Mouse (Mus musculus) CD4-positive, CD25-positive, alpha-beta regulatory T cell, adult 2 months (primary cell): ENCODE measurements around the gene Sec14l4.
A peak's percentile ranks its signal among the peaks of the same experiment; 100 is the strongest.

ENCODE experiments used
- DNase-seq: peaks from one replicate; pipeline ENCODE4 v3.0.0-alpha.2; 2012; ENCODE audit warnings: low read depth, low spot score

Sec14l4 gene

DNA sequence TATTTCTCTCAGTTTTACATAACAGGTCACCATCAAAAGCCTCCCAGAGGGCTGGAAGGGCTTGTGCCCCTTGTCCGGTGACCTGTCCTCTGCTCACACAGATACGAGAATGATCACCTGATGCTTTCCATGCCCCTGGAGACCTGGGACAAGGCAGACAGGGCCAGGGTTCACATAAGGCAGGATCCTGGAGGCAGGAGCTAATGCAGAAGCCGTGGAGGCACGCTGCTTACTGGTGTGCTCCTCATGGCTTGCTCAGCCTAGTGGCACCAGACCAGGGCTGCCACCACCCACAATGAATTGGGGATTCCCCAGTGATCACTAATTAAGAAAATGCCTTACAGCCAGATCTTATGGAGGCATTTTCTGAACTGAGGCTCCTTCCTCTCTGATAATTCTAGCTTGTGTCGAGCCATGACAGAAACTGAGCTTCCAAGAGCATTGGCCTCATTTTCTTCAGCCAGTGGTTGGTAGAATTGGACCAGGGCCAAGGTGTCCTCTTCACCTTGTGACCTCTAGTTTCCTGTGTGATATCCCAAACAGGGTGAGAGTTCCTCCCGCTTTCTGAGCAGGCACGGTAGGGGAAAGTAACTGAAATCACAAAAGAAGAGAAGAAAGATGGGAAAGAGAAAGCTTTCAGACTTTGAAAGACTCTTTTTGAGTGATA is 47.1 kb downstream of the Sec14l4 start:
- DNase-seq = no peak

DNA sequence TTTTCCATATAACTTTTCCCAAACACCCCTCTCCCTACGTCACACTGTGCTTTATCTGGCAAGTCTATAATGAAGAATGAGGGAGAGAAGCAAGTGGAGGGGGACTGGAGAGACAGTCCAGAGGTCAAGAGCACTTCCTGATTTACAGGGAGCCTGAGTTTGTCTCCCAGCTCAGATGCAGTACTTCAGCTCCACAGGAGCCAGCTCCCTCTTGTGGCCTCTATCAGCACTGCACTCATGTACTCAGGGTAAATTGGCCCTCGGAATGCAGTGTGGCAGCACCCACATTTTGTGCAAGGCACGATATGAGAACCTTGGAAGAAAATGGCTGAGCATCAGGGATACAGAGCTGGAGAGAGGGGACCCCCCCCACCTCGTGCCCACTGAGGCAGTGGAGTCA is 49.0 kb downstream of the Sec14l4 start:
- DNase-seq = peak; percentile 74

DNA sequence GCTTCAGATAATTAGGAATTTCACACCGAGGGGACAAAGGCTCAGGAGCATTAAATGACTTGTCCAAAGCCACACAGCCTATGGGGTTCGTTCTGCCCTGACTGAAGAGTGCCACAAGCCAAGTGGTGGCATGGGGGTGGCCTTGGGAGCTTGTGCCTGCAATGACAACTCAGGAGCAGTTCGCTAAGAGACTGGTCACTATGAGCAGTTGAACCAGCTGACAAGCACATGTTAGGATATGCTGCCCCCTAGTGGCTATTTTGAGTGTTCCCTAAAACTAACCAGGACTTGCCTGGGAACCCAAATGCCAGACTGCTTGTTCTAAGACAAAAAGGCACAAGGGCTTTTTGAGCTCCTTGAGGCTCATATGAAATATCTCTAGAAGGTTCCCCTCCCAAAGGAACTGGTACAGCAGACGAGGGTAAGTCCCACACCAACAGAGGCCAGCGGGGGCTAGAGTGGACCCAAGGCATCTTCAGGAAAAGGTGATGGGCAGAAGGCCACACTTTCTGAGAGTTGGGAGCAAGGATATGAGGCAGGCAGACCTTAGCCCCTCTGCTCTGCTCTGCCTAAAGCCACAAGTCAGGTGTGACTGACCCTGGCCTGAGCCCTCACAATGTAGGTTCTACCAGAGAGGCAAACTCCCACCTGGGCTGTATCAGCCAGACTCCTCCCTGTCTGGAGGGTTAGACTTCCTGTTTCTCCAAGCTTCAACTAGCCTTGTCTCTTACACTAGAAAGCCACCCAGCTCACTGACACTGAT is 52.2 kb downstream of the Sec14l4 start:
- DNase-seq = peak; percentile 72

DNA sequence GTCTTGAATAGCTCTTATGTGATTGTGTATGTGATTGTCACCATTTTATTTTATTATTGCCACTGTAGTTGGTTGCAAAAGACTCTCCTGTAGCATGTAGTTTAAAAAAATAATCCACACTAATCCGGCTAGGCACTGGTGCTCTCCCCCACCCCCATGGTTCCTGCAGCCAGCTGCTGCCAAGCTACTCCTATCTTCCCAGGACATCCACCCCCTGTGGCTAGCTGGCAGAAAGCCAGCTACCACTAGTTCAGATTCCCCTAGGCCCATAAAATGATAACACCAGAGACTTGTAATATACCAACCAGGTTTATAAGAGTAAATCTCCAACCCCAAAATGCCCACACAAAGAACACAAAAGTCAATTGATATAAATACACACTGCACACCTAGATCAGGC is 55.0 kb downstream of the Sec14l4 start:
- DNase-seq = no peak

DNA sequence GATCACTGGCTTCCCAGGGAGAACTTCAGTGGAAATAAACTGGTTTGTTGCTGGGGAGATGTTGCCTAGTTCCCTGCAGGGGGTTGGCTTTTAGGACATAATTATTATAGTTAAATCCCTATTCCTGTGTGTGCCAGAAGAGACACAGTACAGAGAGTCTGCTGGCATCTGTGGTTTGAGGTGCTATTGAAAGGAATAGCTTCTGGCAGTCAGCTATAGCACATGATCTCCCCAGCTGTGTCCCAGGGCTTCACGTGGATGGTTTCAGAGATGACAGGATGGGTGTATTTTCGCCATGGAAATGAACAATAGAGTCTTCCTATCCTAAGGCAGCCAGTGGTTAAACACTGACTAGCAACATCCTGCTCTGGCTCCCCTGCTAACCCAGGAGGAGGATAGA is 56.0 kb downstream of the Sec14l4 start:
- DNase-seq = no peak

DNA sequence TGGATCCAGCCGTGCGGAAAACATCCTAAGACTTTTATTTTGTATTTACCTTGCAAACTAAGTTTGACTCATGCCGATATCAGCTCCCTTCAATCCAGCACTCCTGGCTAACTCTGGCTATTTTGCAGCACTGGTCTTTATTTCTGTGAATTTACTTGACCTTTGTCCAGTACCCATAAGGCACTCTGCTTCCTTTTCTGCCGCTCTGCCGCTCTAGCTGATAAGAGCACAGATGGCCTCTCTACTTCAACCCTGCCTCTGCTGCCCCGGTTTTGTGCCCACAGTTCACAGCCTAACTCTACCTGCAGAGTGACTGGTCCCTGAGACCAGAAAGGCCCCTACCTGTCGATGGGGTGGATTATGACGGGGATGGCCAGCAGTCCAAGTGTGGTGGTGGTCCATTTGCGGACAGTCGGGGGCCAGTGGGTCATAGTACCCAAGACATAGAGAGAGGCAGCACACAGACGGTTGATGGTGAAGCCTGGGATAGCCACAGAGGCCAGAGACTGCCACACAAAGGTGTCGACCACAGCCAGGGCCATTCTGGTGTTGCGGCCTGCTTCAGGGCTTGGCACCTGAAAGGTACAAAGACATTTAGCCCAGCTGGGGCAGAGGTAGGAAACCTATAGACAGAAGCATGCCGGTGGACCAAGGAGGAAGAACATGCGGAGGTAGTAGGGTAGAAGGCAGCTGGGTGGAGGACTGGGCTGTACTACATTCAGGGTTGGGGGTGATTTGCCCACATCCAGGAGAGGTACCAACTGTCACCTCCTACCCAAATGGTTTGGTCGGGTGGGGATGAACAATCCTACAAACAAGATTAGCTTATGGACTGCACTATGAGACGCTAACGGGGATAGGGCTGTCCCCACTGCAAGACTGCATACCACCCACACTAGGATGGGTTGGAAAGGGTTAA is 62.5 kb downstream of the Sec14l4 start:
- DNase-seq = no peak

DNA sequence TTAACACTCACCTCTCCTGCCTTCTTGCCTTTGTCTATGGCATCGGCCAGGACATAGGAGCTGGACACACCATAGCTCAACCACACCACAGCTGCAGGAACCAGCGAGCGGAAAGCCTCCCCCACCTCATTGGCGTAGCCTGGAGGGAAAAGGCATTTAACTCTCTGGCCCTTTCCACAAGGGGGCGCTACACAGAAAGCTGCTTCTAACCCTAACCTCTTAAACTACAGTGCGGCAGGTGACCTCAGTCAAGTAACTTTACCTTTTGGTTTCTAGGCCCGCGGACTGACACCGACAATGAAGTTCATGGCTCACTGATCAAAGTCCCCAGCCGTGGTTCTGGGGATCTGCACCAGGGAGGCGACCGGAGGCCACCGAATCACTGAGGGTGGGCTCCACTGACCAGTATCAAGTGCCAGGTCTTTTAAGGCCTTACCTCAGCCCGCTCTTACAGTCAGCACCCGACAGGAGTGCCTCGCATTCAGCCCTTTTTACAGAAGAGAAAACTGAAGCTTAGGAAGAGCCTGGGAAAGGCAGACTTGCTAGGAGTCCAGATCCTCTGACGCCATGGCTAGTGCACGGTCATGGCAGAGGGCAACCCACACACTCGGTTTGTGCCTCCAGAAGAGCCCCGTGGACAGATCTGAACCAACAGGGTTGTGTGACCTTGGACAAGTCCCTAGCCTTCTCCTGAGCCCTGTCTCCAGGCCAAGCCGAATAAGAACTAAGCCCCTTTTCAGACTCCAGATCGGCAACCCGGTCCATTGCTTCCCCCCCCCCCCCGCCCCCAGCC is 63.3 kb downstream of the Sec14l4 start:
- peak; percentile 89 for DNase-seq

DNA sequence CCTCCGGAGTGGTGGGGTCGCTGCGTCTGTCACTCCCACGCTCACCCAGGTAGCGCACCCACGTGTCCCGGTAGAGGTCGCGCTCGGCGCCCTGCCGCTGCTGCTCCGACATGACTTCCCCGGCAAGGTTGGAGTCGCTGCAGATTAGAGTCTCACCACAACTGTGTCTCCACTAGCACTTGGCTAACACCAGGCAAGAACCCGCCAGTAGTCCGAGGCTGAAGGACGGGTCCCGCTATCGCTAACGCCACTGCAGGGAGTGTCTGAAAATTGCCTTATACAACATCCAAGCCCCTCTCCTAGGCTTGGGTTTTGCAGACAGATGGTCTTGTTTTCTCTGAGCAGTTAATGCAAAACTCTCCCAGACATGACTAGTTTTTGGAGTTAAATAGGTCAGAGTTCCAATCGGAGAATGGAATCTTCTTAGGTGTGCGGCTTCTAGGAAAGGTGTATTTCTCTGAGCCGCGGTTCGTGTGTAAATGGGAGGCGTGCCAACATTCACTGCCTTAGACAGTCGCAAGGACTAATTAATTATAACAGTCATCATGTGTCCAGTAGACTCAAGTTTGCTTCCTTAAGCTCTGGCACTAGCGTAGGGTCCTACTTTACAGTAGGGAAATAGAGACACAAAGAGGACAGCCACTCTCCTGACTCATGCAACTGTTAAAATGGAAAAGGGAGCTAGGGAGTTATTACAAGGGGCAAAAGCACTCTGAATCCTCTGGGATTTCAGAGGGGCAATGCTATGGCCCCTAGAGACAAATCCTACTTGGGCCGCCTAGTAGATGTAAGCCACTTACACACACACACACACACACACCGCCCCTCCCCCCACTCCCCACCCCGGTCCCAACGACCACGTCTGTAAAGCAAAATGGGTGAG is 64.2 kb downstream of the Sec14l4 start, which contains the start of gene Mtfp1:
Mtfp1 (minus strand) TSS at position 275 of the 883 bp plus-strand sequence.
- DNase-seq = peak; percentile 78

DNA sequence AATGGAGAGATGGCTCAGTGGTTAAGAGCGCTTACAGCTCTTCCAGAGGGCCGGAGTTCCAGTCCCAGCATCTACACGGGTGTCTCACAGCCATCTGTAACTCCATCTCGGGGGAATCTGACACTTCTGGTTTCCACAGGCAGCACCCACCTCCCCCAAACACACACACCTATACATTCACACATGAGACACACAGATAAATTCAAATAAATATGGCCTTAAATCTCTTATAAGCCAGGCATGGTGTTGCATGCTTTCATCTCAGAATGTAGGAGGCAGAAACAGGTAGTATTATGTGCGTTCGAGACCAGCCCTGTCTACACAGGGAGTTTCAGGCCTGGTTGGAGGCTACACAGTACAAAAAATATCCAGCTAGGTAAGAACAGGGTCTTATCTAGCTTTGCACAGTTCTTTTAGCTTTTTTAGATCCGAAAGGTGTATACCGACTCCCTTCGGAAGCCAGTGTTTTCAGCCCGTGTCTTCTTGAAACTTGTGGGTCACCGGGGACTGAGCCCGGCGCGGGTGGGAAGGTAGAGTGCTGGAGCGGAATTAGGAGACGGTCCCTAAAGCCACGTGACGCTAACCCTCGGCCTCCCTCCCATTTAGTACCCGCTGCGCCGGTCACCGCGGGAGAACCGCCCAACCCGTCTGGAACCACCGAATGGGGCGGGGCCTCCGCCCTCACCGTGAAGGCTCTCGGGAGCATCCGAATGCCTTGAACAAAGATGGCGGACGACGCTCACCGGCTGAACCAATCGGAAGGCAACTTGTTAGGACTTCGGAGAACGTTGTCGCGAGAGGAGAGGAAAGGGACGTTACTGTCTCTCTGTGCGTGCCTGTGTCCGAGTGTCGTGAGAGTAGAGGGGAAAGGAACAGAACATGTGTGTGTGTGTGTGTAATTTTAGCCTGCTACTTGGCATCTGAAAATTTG is 65.1 kb downstream of the Sec14l4 start:
- DNase-seq = peak; percentile 97

DNA sequence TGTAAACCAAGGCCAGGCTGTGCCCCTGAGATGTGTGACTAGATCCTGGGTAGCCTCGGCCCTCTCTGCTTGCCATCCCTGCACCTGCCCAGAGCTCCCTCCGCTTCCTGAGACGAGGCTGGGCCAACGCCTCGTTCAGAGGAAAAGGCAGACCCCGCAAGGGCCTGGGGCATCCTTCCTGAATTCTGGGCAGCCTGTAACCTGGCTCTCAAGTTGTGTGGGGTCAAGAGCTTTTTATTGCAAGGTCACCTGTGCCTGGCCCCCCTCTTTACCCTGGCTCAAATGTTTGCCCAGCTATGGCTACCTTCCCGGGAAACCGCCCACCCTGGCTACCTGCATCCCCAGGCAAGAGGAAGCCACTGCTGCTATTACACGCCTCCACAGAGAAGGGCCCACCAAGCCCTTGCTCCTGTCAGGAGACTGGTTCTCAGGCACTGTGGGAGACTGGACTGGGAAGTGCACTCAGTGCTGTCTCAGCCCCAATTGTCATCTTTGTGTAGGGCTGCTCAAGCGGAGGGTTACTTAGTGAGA is 65.9 kb downstream of the Sec14l4 start:
- DNase-seq = no peak
